Mouse (Mus musculus) intestine, postnatal 0 days (tissue): ENCODE results near the gene Upp2. TPM values are rescaled to one million over a fixed set of nuclear protein-coding genes. Genes with fewer than 3 reads are reported as not detected.

Source experiments
- ATAC-seq: fragments of 200-750 bp; cut with Nextera tagmentation; 2 replicates; pipeline ENCODE4 v1.8.0; 2017; ENCODE audit warnings: mild to moderate bottlenecking, moderate TSS enrichment, moderate library complexity
- H3K27ac ChIP-seq: fragments of 300-500 bp; sonication (generic); 2 replicates; pipeline ENCODE4 v1.5.1; 2014; ENCODE audit warnings: mild to moderate bottlenecking, low read depth, low read length, moderate library complexity
- H3K27me3 ChIP-seq: fragments of 300-500 bp; sonication (generic); replicated peaks from 2 replicates; pipeline ENCODE4 v1.6.1; 2014; ENCODE audit warnings: low read length, mixed read lengths; ENCODE audit not compliant: control insufficient read depth, insufficient read depth
- H3K36me3 ChIP-seq: fragments of 300-500 bp; sonication (generic); 2 replicates; pipeline ENCODE4 v1.6.1; 2014; ENCODE audit warnings: mild to moderate bottlenecking, moderate library complexity; ENCODE audit not compliant: control insufficient read depth, insufficient read depth
- H3K4me1 ChIP-seq: fragments of 300-500 bp; sonication (generic); replicated peaks from 2 replicates; pipeline ENCODE4 v1.6.1; 2014; ENCODE audit warnings: antibody characterized with exemption, low read length, mixed read lengths; ENCODE audit not compliant: control insufficient read depth, insufficient read depth
- H3K4me2 ChIP-seq: fragments of 300-500 bp; sonication (generic); replicated peaks from 2 replicates; pipeline ENCODE4 v1.6.1; 2014; ENCODE audit warnings: low read depth, mild to moderate bottlenecking, moderate library complexity
- H3K4me3 ChIP-seq: fragments of 300-500 bp; sonication (generic); 2 replicates; pipeline ENCODE4 v1.5.1; 2014; ENCODE audit warnings: low read depth, low read length
- H3K9ac ChIP-seq: fragments of 300-500 bp; sonication (generic); 2 replicates; pipeline ENCODE4 v1.6.1; 2014; ENCODE audit warnings: mild to moderate bottlenecking, low read depth, low read length
- H3K9me3 ChIP-seq: fragments of 300-500 bp; sonication (generic); 2 replicates; pipeline ENCODE4 v1.6.1; 2016; ENCODE audit warnings: mixed run types; ENCODE audit not compliant: control insufficient read depth
- CTCF ChIP-seq: sonication (generic); IDR thresholded peaks from 2 replicates; pipeline ENCODE4 v1.5.1; 2016; ENCODE audit warnings: low read depth, mild to moderate bottlenecking, control low read depth, antibody characterized with exemption, moderate library complexity
- WGBS: fragments of 180-500 bp; shearing (Covaris S2); extraction: QIAGEN DNeasy Blood & Tissue Kit; methylation state at CpG from one replicate; pipeline ENCODE4 v1.1.7; 2014; 5-methylcytosine and 5-hydroxymethylcytosine counted together
- polyA plus RNA-seq: library from polyadenylated mRNA; unstranded; fragments of >200 nt; fragmentation: Nextera tagmentation; extraction: Ambion mirVana; gene quantifications from 2 replicates; pipeline ENCODE4 v1.2.1, GENCODE M21; 2015

Upp2 gene
- polyA plus RNA-seq, 1 experiment from 2014 or later: 3.8 TPM

DNA sequence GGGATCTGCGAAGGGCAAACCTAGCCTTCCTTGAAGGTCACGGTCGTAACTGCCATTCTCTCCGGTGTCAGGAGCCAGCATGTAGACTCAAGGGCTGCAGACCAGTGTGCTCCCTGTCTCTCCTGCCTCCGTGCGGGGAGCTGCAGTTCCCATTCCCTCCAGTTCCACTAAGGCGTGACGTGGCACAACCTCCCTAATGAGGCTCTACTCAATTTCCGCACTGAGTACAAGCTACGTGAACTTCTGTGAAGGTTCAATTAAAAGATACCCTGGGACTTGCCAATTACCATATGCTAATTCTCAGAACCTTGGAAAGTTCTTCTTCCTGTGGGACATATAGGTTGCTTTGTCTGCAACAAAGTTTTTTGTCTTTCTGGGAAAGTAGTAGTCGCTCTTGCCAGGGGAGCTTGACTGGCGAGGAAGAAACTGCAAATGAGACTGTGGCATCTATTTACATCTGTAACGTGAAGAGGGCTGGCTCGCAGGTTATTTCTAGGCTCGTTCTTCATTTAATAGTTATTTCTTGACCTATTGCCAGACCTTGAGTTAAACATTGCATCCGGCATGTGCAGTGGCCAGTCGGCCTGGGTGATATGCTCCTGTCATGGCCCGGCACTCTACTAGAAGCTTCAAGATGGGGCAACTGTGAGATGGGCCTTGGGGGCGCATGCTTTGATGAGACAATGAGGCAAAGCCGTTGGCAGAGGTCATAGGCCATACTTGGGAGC is 265.3 kb downstream of the Upp2 start:
- no peaks in the 10 kb centered on the region for H3K27me3 ChIP-seq
- no peak overlapping the region for H3K9ac ChIP-seq
- no peaks in the 10 kb centered on the region for H3K9me3 ChIP-seq
- WGBS: 93% methylated on average over 20 of the region's 20 CpGs
- H3K4me2 ChIP-seq: no peak overlapping the region
- ATAC-seq: no peak
- no peaks in the 10 kb centered on the region for H3K4me1 ChIP-seq
- no peak for TF ChIP-seq CTCF
- no peak overlapping the region for H3K27ac ChIP-seq
- H3K36me3 ChIP-seq: no peaks in the 10 kb centered on the region
- H3K4me3 ChIP-seq: no peak overlapping the region

- H3K4me1 ChIP-seq: no peaks in the 10 kb centered on the region
- H3K27me3 ChIP-seq: no peaks in the 10 kb centered on the region
- H3K9me3 ChIP-seq: no peaks in the 10 kb centered on the region
- ATAC-seq: no peak
- no peak overlapping the region for H3K4me2 ChIP-seq
- no peak overlapping the region for H3K9ac ChIP-seq
- H3K36me3 ChIP-seq: no peaks in the 10 kb centered on the region
- no peak overlapping the region for H3K4me3 ChIP-seq
- 60% methylated on average over 3 of the region's 3 CpGs for WGBS
- TF ChIP-seq CTCF: no peak
- H3K27ac ChIP-seq: no peak overlapping the region
These were observed 273.9 kb downstream of the Upp2 start for GRCm38 (mm10) chr2:58841021-58841420.

- Histone ChIP-seq H3K27me3 (no peaks in the 10 kb centered on the region), H3K36me3 (no peaks in the 10 kb centered on the region), H3K27ac (no peak overlapping the region), H3K4me2 (no peak overlapping the region), H3K9me3 (no peaks in the 10 kb centered on the region), H3K4me3 (no peak overlapping the region), H3K4me1 (no peaks in the 10 kb centered on the region), H3K9ac (no peak overlapping the region)
- WGBS: 49% methylated on average over 4 of the region's 4 CpGs
- peak; percentile 53; the same call in 1 of the 2 replicates for ATAC-seq
- no peak for TF ChIP-seq CTCF
These were observed 275.3 kb downstream of the Upp2 start for GRCm38 (mm10) chr2:58842443-58842842.

Other genes starting within 250 kb of the Upp2 start
- 5.2 and 5.5 TPM in 2 replicates for gene Acvr1c, start 209.4 kb upstream of the Upp2 start, polyA plus RNA-seq
- not detected in 2 replicates for gene Gm17409, start 97.2 kb upstream of the Upp2 start, polyA plus RNA-seq
- gene Acvr1, start 141 bp upstream of the Upp2 start, polyA plus RNA-seq: 4.6 and 5.0 TPM in 2 replicates